Mouse (Mus musculus): ENCODE results near the gene Med24. TPM values are rescaled to one million over a fixed set of nuclear protein-coding genes. Genes with fewer than 3 reads are reported as not detected.
"Not testable (repeated sequence)": the region's sequence is repeated elsewhere in the genome, so short reads cannot be mapped to it uniquely, and the experiment has no call there.

Med24 gene
- polyA plus RNA-seq, 1 experiment from 2014 or later, result 96.5 TPM

- H3K4me1 ChIP-seq, result no peaks in the 10 kb centered on the region
- no peak for ATAC-seq (ENCODE audit: low FRiP score, low read depth)
- no peaks in the 10 kb centered on the region for H3K9me3 ChIP-seq
- 90% methylated on average over 5 of the region's 5 CpGs for WGBS
- no peak overlapping the region for H3K4me2 ChIP-seq (replicated peaks)
- no peak overlapping the region for H3K27ac ChIP-seq (replicated peaks)
- peaks cover 33% of the 10 kb centered on the region for H3K27me3 ChIP-seq
- no peaks in the 10 kb centered on the region for H3K36me3 ChIP-seq
- no peak overlapping the region for H3K9ac ChIP-seq (replicated peaks)
- H3K4me3 ChIP-seq, result no peak overlapping the region
Observed at GRCm38 (mm10) chr11:98672482-98672881, 56.8 kb downstream of the Med24 start.

GRCm38 (mm10) chr11:98671857-98672256, 57.4 kb downstream of the Med24 start:
- H3K4me1 ChIP-seq, result no peaks in the 10 kb centered on the region
- H3K9me3 ChIP-seq, result no peaks in the 10 kb centered on the region
- H3K27ac ChIP-seq (replicated peaks), result no peak overlapping the region
- peaks cover 34% of the 10 kb centered on the region for H3K27me3 ChIP-seq
- H3K9ac ChIP-seq (replicated peaks), result no peak overlapping the region
- WGBS, result 75% methylated on average over 5 of the region's 5 CpGs
- ATAC-seq (ENCODE audit: low FRiP score, low read depth), result no peak
- H3K36me3 ChIP-seq, result no peaks in the 10 kb centered on the region
- no peak overlapping the region for H3K4me3 ChIP-seq
- H3K4me2 ChIP-seq (replicated peaks), result no peak overlapping the region

DNA sequence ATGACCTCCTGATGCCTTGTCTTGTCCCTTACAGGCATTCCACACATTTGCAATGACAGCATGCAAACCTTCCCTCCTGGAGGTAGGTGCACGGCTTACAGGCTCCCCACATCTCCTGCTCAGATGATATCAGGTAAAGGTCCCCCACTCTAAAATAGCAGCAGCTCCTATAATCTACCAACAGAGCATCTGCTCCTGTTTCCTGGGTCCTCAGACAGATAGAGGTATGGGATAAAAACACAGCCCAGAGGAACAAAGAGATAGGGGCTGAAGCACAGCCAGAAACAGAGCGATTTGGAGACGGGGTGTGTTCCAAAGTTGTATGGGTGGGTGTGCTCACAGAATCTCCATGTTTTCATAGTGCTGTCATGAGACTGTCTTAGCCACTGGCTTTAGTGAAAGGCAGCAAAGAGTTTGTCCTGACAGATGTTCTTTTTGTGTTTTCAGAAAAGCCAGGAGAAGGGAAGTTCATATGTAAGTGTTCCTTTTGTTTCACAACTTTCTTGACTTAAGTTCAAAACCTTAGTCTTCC, 57.9 kb downstream of the Med24 start:
- H3K4me3 ChIP-seq, result no peak overlapping the region
- no peak overlapping the region for H3K9ac ChIP-seq (replicated peaks)
- ATAC-seq (ENCODE audit: low FRiP score, low read depth), result no peak
- H3K27ac ChIP-seq (replicated peaks), result no peak overlapping the region
- H3K4me2 ChIP-seq (replicated peaks), result no peak overlapping the region
- WGBS, result 74% methylated on average over 3 of the region's 3 CpGs
- H3K4me1 ChIP-seq, result no peaks in the 10 kb centered on the region
- H3K9me3 ChIP-seq, result no peaks in the 10 kb centered on the region
- H3K36me3 ChIP-seq, result no peaks in the 10 kb centered on the region
- H3K27me3 ChIP-seq, result peaks cover 38% of the 10 kb centered on the region

DNA sequence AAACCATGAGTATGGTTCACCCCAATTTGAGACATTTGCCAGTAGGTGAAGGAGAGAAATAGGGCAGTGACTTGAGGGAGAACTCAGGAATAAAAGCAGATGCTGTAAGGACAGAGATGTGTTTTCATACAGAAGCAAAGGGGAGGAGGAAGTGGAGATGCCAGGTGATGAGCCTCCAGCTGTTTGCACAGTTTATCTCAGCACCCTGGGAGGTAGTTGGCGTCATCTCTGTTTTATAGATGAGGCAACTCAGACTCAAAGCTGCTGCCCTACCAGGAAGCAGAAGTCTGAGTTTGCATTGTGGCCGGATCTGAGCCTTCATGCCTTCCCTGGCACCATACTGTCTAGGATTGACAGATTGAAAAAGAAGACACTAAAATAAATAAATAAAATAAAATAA, 60.3 kb downstream of the Med24 start:
- ATAC-seq (ENCODE audit: low FRiP score, low read depth), result no peak
- no peaks in the 10 kb centered on the region for H3K9me3 ChIP-seq
- WGBS, result 75% methylated on average over 2 of the region's 2 CpGs
- no peaks in the 10 kb centered on the region for H3K36me3 ChIP-seq
- H3K9ac ChIP-seq (replicated peaks), result no peak overlapping the region
- no peaks in the 10 kb centered on the region for H3K4me1 ChIP-seq
- peaks cover 32% of the 10 kb centered on the region for H3K27me3 ChIP-seq
- no peak overlapping the region for H3K4me3 ChIP-seq
- no peak overlapping the region for H3K4me2 ChIP-seq (replicated peaks)
- H3K27ac ChIP-seq (replicated peaks), result no peak overlapping the region

- 38% methylated on average over 4 of the region's 4 CpGs for WGBS
Observed at GRCm38 (mm10) chr11:98664091-98664490, 65.1 kb downstream of the Med24 start, which contains the start of gene Gsdma. TSS of gene Gsdma (plus strand) at chr11:98664351.

DNA sequence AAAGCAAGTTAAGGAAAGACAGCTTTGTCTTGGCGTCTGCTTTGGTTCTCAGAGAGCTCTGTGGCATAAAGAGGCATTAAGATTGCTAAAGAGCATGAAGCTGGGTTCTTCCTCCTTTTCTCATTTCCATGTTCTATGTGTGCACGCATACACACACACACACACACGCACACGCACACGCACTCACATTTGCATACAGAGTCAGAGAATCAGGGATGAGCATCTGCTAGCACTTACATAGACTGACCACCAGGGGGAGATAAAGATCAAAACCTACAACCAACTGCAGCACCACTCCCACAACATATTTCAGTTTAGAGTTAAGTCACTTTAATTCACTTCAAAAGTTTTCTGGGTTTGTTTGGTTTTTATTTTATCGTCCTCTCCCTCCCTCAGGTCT, 68.7 kb downstream of the Med24 start:
- H3K9me3 ChIP-seq, result no peaks in the 10 kb centered on the region
- H3K36me3 ChIP-seq, result no peaks in the 10 kb centered on the region
- no peak overlapping the region for H3K27ac ChIP-seq (replicated peaks)
- no peak for ATAC-seq (ENCODE audit: low FRiP score, low read depth)
- H3K27me3 ChIP-seq, result peaks cover 7% of the 10 kb centered on the region; the same call in 1 of the 2 replicates
- H3K9ac ChIP-seq (replicated peaks), result no peak overlapping the region
- no peak overlapping the region for H3K4me3 ChIP-seq
- H3K4me1 ChIP-seq, result no peaks in the 10 kb centered on the region
- WGBS, result 14% methylated on average over 6 of the region's 6 CpGs
- H3K4me2 ChIP-seq (replicated peaks), result peak overlapping the region; percentile 30

More at GRCm38 (mm10) chr11:98664091-98664490, 65.1 kb downstream of the Med24 start, which contains the start of gene Gsdma:
- H3K27ac ChIP-seq (replicated peaks), result no peak within 1 kb of the TSS
- H3K4me2 ChIP-seq (replicated peaks), result no peak within 1 kb of the TSS
- H3K9ac ChIP-seq (replicated peaks), result no peak within 1 kb of the TSS
- H3K27me3 ChIP-seq, result peaks cover 30% of the 10 kb centered on the region
- no peak for ATAC-seq (ENCODE audit: low FRiP score, low read depth)
- no peak within 1 kb of the TSS for H3K4me3 ChIP-seq
- no peaks in the 10 kb centered on the region for H3K9me3 ChIP-seq
- no peaks in the 10 kb centered on the region for H3K36me3 ChIP-seq
- no peaks in the 10 kb centered on the region for H3K4me1 ChIP-seq

- not testable (repeated sequence) for H3K4me1 ChIP-seq; H3K9me3 ChIP-seq; H3K4me2 ChIP-seq (replicated peaks); ATAC-seq (ENCODE audit: low FRiP score, low read depth); H3K4me3 ChIP-seq; H3K36me3 ChIP-seq; H3K27me3 ChIP-seq; H3K9ac ChIP-seq (replicated peaks); H3K27ac ChIP-seq (replicated peaks)
- 12% methylated on average over 7 of the region's 7 CpGs for WGBS
Observed at GRCm38 (mm10) chr11:98655076-98655475, 74.2 kb downstream of the Med24 start.

Other genes starting within 250 kb of the Med24 start
- gene Ikzf3, start 183.4 kb downstream of the Med24 start, polyA plus RNA-seq (2016; fragmentation: Nextera tagmentation; extraction: Ambion mirVana), result 0.27 TPM in 1 of 2 replicates, not detected in the other
- gene Zpbp2, start 178.3 kb downstream of the Med24 start, polyA plus RNA-seq (2016; fragmentation: Nextera tagmentation; extraction: Ambion mirVana), result 0.37 TPM in 1 of 2 replicates, not detected in the other
- gene Ormdl3, start 142.1 kb downstream of the Med24 start, polyA plus RNA-seq (2016; fragmentation: Nextera tagmentation; extraction: Ambion mirVana), result 67.1 and 73.1 TPM in 2 replicates
- not detected in 2 replicates for gene Lrrc3c, start 131.1 kb downstream of the Med24 start, polyA plus RNA-seq (2016; fragmentation: Nextera tagmentation; extraction: Ambion mirVana)
- 0.68 and 1.2 TPM in 2 replicates for gene Gm12355, start 103.8 kb downstream of the Med24 start, polyA plus RNA-seq (2016; fragmentation: Nextera tagmentation; extraction: Ambion mirVana)
- not detected in 2 replicates for gene Gsdma3, start 103.1 kb downstream of the Med24 start, polyA plus RNA-seq (2016; fragmentation: Nextera tagmentation; extraction: Ambion mirVana)
- gene Gsdma2, start 82.7 kb downstream of the Med24 start, polyA plus RNA-seq (2016; fragmentation: Nextera tagmentation; extraction: Ambion mirVana), result not detected in 2 replicates
- not detected in 2 replicates for gene Gsdma, start 65.1 kb downstream of the Med24 start, polyA plus RNA-seq (2016; fragmentation: Nextera tagmentation; extraction: Ambion mirVana)
- gene Psmd3, start 46.9 kb downstream of the Med24 start, polyA plus RNA-seq (2016; fragmentation: Nextera tagmentation; extraction: Ambion mirVana), result 234 and 244 TPM in 2 replicates
- not detected in 2 replicates for gene Csf3, start 28.2 kb downstream of the Med24 start, polyA plus RNA-seq (2016; fragmentation: Nextera tagmentation; extraction: Ambion mirVana)
- gene Thra, start 11.2 kb upstream of the Med24 start, polyA plus RNA-seq (2016; fragmentation: Nextera tagmentation; extraction: Ambion mirVana), result 45.3 and 47.6 TPM in 2 replicates
- gene Nr1d1, start 45.9 kb upstream of the Med24 start, polyA plus RNA-seq (2016; fragmentation: Nextera tagmentation; extraction: Ambion mirVana), result 1.2 and 1.5 TPM in 2 replicates
- 38.6 and 42.4 TPM in 2 replicates for gene Msl1, start 66.1 kb upstream of the Med24 start, polyA plus RNA-seq (2016; fragmentation: Nextera tagmentation; extraction: Ambion mirVana)
- 65.5 and 74.2 TPM in 2 replicates for gene Casc3, start 75.5 kb upstream of the Med24 start, polyA plus RNA-seq (2016; fragmentation: Nextera tagmentation; extraction: Ambion mirVana)
- gene Rapgefl1, start 107.3 kb upstream of the Med24 start, polyA plus RNA-seq (2016; fragmentation: Nextera tagmentation; extraction: Ambion mirVana), result 3.0 and 3.1 TPM in 2 replicates
- gene Wipf2, start 134.2 kb upstream of the Med24 start, polyA plus RNA-seq (2016; fragmentation: Nextera tagmentation; extraction: Ambion mirVana), result 4.9 TPM in 2 replicates
- 28.3 and 29.0 TPM in 2 replicates for gene Cdc6, start 178.4 kb upstream of the Med24 start, polyA plus RNA-seq (2016; fragmentation: Nextera tagmentation; extraction: Ambion mirVana)
- gene Rara, start 198.4 kb upstream of the Med24 start, polyA plus RNA-seq (2016; fragmentation: Nextera tagmentation; extraction: Ambion mirVana), result 15.5 and 17.3 TPM in 2 replicates

Measured in midbrain, embryonic 12.5 days (tissue).